Mouse (Mus musculus) left cerebral cortex, postnatal 14 days (tissue): ENCODE measurements around the gene Ano2. TPM values are rescaled to one million over a fixed set of nuclear protein-coding genes. Genes with fewer than 3 reads are reported as not detected.

Experiments
- DNase-seq, 2 experiments: peaks; one replicate each; pipeline ENCODE4 v3.0.0; 2021 to 2022; ENCODE audit warnings: low spot score in 2 of 2, mixed read lengths in 1 of 2
- intact Hi-C: fragments of 180-260 bp; cut with DNase I; formaldehyde crosslinking; loops from one replicate; pipeline ENCODE4 v1.15.1; 2025
- total RNA-seq, 2 experiments: library from RNA; stranded (reverse); gene quantifications; 2 replicates each; pipeline ENCODE4 v1.2.3; 2021

Gene Ano2
- total RNA-seq, 2 experiments from 2014 or later = 0.92 to 3.5 TPM

- DNase-seq = no peak
- intact Hi-C loops = no loop called here
These were observed 184.5 kb downstream of the Ano2 start for GRCm38 (mm10) chr6:125874742-125875141.

- DNase-seq = no peak
- intact Hi-C loops = no loop called here
These were observed 186.7 kb downstream of the Ano2 start for GRCm38 (mm10) chr6:125876884-125877283.

GRCm38 (mm10) chr6:125878671-125879070, 188.5 kb downstream of the Ano2 start:
- intact Hi-C loops = no loop called here
- DNase-seq = no peak

GRCm38 (mm10) chr6:125879306-125879705, 189.1 kb downstream of the Ano2 start:
- no peak for DNase-seq
- intact Hi-C loops = no loop called here

- no peak for DNase-seq
- intact Hi-C loops = no loop called here
These were observed 198.4 kb downstream of the Ano2 start for GRCm38 (mm10) chr6:125888596-125888995.

GRCm38 (mm10) chr6:125894340-125894739, 204.1 kb downstream of the Ano2 start:
- intact Hi-C loops = no loop called here
- DNase-seq = no peak

- no peak for DNase-seq
- intact Hi-C loops = no loop called here
These were observed 224.2 kb downstream of the Ano2 start for GRCm38 (mm10) chr6:125914446-125914845.

GRCm38 (mm10) chr6:125922746-125923145, 232.5 kb downstream of the Ano2 start:
- DNase-seq = no peak
- intact Hi-C loops = no loop called here

GRCm38 (mm10) chr6:125924979-125925378, 234.8 kb downstream of the Ano2 start:
- intact Hi-C loops = no loop called here
- no peak for DNase-seq

- DNase-seq = no peak
- intact Hi-C loops = no loop called here
These were observed 235.6 kb downstream of the Ano2 start for GRCm38 (mm10) chr6:125925861-125926260.

- DNase-seq = no peak
These were observed 241.7 kb downstream of the Ano2 start for GRCm38 (mm10) chr6:125931926-125932325.

GRCm38 (mm10) chr6:125954965-125955364, 264.7 kb downstream of the Ano2 start:
- DNase-seq = peak; percentile 44 to 62
- intact Hi-C loops = loop anchor here (2.0 kb wide), 1 partner anchor 212 kb away; the partner anchor contains the start of gene Ntf3

More at GRCm38 (mm10) chr6:125931926-125932325, 241.7 kb downstream of the Ano2 start:
- intact Hi-C loops = no loop called here

GRCm38 (mm10) chr6:125973551-125973950, 283.3 kb downstream of the Ano2 start:
- no peak for DNase-seq
- intact Hi-C loops = no loop called here

GRCm38 (mm10) chr6:125975788-125976465, 285.7 kb downstream of the Ano2 start:
- intact Hi-C loops = no loop called here
- DNase-seq = no peak

GRCm38 (mm10) chr6:125979601-125980000, 289.4 kb downstream of the Ano2 start:
- no peak for DNase-seq
- intact Hi-C loops = no loop called here

- DNase-seq = no peak
- intact Hi-C loops = no loop called here
These were observed 293.8 kb downstream of the Ano2 start for GRCm38 (mm10) chr6:125984050-125984449.

- intact Hi-C loops = no loop called here
- no peak for DNase-seq
These were observed 302.5 kb downstream of the Ano2 start for GRCm38 (mm10) chr6:125992731-125993130.

- DNase-seq = no peak
- intact Hi-C loops = no loop called here
These were observed 311.6 kb downstream of the Ano2 start for GRCm38 (mm10) chr6:126001797-126002196.

GRCm38 (mm10) chr6:126003002-126003742, 313.0 kb downstream of the Ano2 start:
- intact Hi-C loops = no loop called here
- no peak for DNase-seq

- DNase-seq = no peak
- intact Hi-C loops = no loop called here
These were observed 316.4 kb downstream of the Ano2 start for GRCm38 (mm10) chr6:126006647-126007046.

- DNase-seq = no peak
- intact Hi-C loops = no loop called here
These were observed 318.9 kb downstream of the Ano2 start for GRCm38 (mm10) chr6:126009083-126009482.
